Mouse (Mus musculus) neutrophil, adult 65 days (primary cell): ENCODE data around the gene Plk4. TPM values are rescaled to one million over a fixed set of nuclear protein-coding genes. Genes with fewer than 3 reads are reported as not detected.

Experiments
- total RNA-seq: library from RNA; stranded (reverse); gene quantifications from 2 replicates; pipeline ENCODE4 v1.2.4, GENCODE M21; 2023

Gene Plk4
- total RNA-seq: 32.2 and 35.8 TPM in 2 replicates

GRCm38 (mm10) chr3:40799530-40800372, at the start of gene Plk4:
TSS of gene Plk4 (plus strand) at chr3:40800019.

GRCm38 (mm10) chr3:40846473-40846956, 46.7 kb downstream of the Plk4 start, which contains the start of gene Mfsd8:
TSS of gene Mfsd8 (minus strand) at chr3:40846886.

GRCm38 (mm10) chr3:40846957-40847017, 47.0 kb downstream of the Plk4 start, which contains the start of gene Abhd18:
TSS of gene Abhd18 (plus strand) at chr3:40846970.

Other genes with a start within 250 kb of the Plk4 start
- not detected in 2 replicates for gene Slc25a31, start 91.2 kb upstream of the Plk4 start, total RNA-seq
- gene Hspa4l, start 55.5 kb upstream of the Plk4 start, total RNA-seq: 41.5 and 51.0 TPM in 2 replicates
- gene Mfsd8, start 46.9 kb downstream of the Plk4 start, total RNA-seq: 8.5 and 9.4 TPM in 2 replicates
- 5.6 and 7.8 TPM in 2 replicates for gene Abhd18, start 47.0 kb downstream of the Plk4 start, total RNA-seq
- not detected in 2 replicates for gene 1700034I23Rik, start 102.5 kb downstream of the Plk4 start, total RNA-seq
- 19.5 and 24.0 TPM in 2 replicates for gene Larp1b, start 149.8 kb downstream of the Plk4 start, total RNA-seq